Mouse (Mus musculus) limb, embryonic 14.5 days (tissue): ENCODE measurements around the gene Magoh. TPM values are rescaled to one million over a fixed set of nuclear protein-coding genes. Genes with fewer than 3 reads are reported as not detected.
A peak's percentile ranks its signal among the peaks of the same experiment; 100 is the strongest.

Experiments
- ATAC-seq: fragments of 200-750 bp; cut with Nextera tagmentation; 2 replicates; pipeline ENCODE4 v1.8.0; 2017; ENCODE audit warnings: low read depth, moderate number of reproducible peaks, moderate TSS enrichment; ENCODE audit not compliant: low FRiP score
- DNase-seq: peaks from one replicate; pipeline ENCODE4 v3.0.0-alpha.2; 2015; ENCODE audit warnings: low spot score
- H3K27ac ChIP-seq: fragments of 300-500 bp; sonication (generic); replicated peaks from 2 replicates; pipeline ENCODE4 v1.5.1; 2014; ENCODE audit warnings: low read depth, mild to moderate bottlenecking, low read length, moderate library complexity, mixed read lengths
- H3K27me3 ChIP-seq: fragments of 300-500 bp; sonication (generic); 2 replicates; pipeline ENCODE4 v1.6.1; 2014; ENCODE audit warnings: low read length, mixed read lengths; ENCODE audit not compliant: control insufficient read depth, insufficient read depth
- H3K36me3 ChIP-seq: fragments of 300-500 bp; sonication (generic); 2 replicates; pipeline ENCODE4 v1.6.1; 2014; ENCODE audit warnings: mild to moderate bottlenecking, low read length, moderate library complexity, mixed read lengths; ENCODE audit not compliant: control insufficient read depth, insufficient read depth
- H3K4me1 ChIP-seq: fragments of 300-500 bp; sonication (generic); 2 replicates; pipeline ENCODE4 v1.6.1; 2014; ENCODE audit warnings: antibody characterized with exemption, low read length, mixed read lengths; ENCODE audit not compliant: control insufficient read depth, insufficient read depth
- H3K4me2 ChIP-seq: fragments of 300-500 bp; sonication (generic); replicated peaks from 2 replicates; pipeline ENCODE4 v1.6.1; 2014; ENCODE audit warnings: low read depth, mild to moderate bottlenecking, low read length, moderate library complexity; ENCODE audit not compliant: severe bottlenecking
- H3K4me3 ChIP-seq: fragments of 300-500 bp; sonication (generic); replicated peaks from 2 replicates; pipeline ENCODE4 v1.5.1; 2014; ENCODE audit warnings: low read length
- H3K9ac ChIP-seq: fragments of 300-500 bp; sonication (generic); 2 replicates; pipeline ENCODE4 v1.6.1; 2014; ENCODE audit warnings: mild to moderate bottlenecking, low read depth, low read length, moderate library complexity; ENCODE audit not compliant: severe bottlenecking
- H3K9me3 ChIP-seq: fragments of 300-500 bp; sonication (generic); 2 replicates; pipeline ENCODE4 v1.6.1; 2016; ENCODE audit warnings: low read length; ENCODE audit not compliant: control insufficient read depth
- POLR2A ChIP-seq: fragments of 200-500 bp; IDR thresholded peaks from 2 replicates; pipeline ENCODE4 v1.8.0; 2012; ENCODE audit warnings: inconsistent platforms, mild to moderate bottlenecking, moderate library complexity, borderline replicate concordance; ENCODE audit not compliant: insufficient read depth, insufficient read length; ENCODE audit errors: extremely low read depth
- WGBS: fragments of 180-500 bp; shearing (Covaris S2); extraction: QIAGEN DNeasy Blood & Tissue Kit; methylation state at CpG from one replicate; pipeline ENCODE4 v1.1.7; 2014; 5-methylcytosine and 5-hydroxymethylcytosine counted together
- polyA plus RNA-seq, 2 experiments: library from polyadenylated mRNA; depleted of rRNA in 1 of 2; stranded (reverse) in 1 of 2; unstranded in 1 of 2; fragments of >200 nt; fragmentation: Nextera tagmentation in 1 of 2; extraction: Ambion mirVana in 1 of 2; gene quantifications; 2 replicates each; pipeline versions ENCODE4 v1.2.1 to v1.2.3; 2012 to 2014

The Magoh gene
- polyA plus RNA-seq, 2 experiments, result 199 to 252 TPM

DNA sequence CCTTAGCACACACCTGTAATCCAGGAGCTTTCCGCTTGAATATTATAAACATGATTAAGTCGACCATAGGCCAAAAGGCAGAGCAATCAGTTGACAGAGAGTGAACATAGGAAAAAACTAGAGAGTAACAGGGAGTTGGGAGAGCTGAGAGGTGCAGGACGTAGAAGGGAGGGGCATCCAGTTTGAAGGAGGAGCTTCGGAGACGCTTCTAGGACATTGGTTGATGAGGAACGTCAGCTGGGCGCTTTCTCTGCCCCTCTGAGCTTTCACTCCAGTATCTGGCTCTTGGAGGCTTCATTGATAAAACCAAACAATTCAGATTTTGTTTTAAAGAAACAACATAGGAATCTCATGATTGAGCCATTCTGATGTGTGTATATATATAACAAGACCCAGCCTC lies 6.8 kb downstream of the Magoh start:
- 80% methylated on average over 7 of the region's 7 CpGs for WGBS
- Histone ChIP-seq H3K4me1 (no peaks in the 10 kb centered on the region; the same call in 1 of the 2 replicates), H3K27me3 (no peaks in the 10 kb centered on the region), H3K36me3 (peaks cover 55% of the 10 kb centered on the region), H3K27ac (no peak overlapping the region), H3K9ac (no peak overlapping the region), H3K4me2 (no peak overlapping the region), H3K9me3 (no peaks in the 10 kb centered on the region), H3K4me3 (no peak overlapping the region)
- ATAC-seq (no peak), DNase-seq (no peak)
- TF ChIP-seq POLR2A, result no peak

DNA sequence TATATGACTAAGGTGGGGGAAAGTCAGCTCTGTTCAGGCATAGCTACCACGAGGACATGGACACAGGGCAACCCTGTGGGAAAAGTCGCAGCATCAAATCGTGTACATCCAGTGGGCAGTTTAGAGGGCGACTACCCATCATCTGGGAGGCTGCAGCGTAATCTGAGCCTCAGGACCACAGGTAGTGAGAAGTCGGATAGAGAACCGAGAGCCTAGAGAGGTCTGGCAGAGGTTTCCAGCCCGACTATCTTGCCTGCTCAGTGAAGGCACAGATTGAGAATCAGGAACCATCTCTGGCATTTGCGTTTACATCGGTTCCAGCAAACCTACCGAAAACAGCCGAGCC lies 9.8 kb downstream of the Magoh start:
- ATAC-seq (peak; percentile 16; the same call in 1 of the 2 replicates), DNase-seq (no peak)
- Histone ChIP-seq H3K4me1 (no peaks in the 10 kb centered on the region; the same call in 1 of the 2 replicates), H3K27ac (peak overlapping the region; percentile 86; the same call in 1 of the 2 replicates), H3K4me2 (peak overlapping the region; percentile 81), H3K4me3 (peak overlapping the region; percentile 59), H3K36me3 (peaks cover 53% of the 10 kb centered on the region), H3K9ac (peak overlapping the region; percentile 63), H3K27me3 (no peaks in the 10 kb centered on the region), H3K9me3 (no peaks in the 10 kb centered on the region)
- WGBS, result under 1% methylated on average over 12 of the region's 12 CpGs
- TF ChIP-seq POLR2A, result 0 out of 2 replicates have a peak, but pooled peaks have one; percentile 43

GRCm38 (mm10) chr4:107889731-107890432 lies 10.3 kb downstream of the Magoh start, which contains the start of gene 0610037L13Rik:
0610037L13Rik (plus strand) TSS chr4:107889813.
- peaks cover 47% of the 10 kb centered on the region for H3K36me3 ChIP-seq
- peak; percentile 86; the same call in 1 of the 2 replicates for TF ChIP-seq POLR2A
- peak; percentile 96 for ATAC-seq
- H3K4me1 ChIP-seq, result no peaks in the 10 kb centered on the region; the same call in 1 of the 2 replicates
- H3K27ac ChIP-seq, result peak within 1 kb of the TSS; percentile 86
- H3K4me3 ChIP-seq, result peak within 1 kb of the TSS; percentile 59
- under 1% methylated on average over 45 of the region's 48 CpGs for WGBS
- peak; percentile 95 for DNase-seq
- H3K4me2 ChIP-seq, result peak within 1 kb of the TSS; percentile 81
- no peaks in the 10 kb centered on the region for H3K9me3 ChIP-seq
- H3K9ac ChIP-seq, result peak within 1 kb of the TSS; percentile 63
- H3K27me3 ChIP-seq, result no peaks in the 10 kb centered on the region

DNA sequence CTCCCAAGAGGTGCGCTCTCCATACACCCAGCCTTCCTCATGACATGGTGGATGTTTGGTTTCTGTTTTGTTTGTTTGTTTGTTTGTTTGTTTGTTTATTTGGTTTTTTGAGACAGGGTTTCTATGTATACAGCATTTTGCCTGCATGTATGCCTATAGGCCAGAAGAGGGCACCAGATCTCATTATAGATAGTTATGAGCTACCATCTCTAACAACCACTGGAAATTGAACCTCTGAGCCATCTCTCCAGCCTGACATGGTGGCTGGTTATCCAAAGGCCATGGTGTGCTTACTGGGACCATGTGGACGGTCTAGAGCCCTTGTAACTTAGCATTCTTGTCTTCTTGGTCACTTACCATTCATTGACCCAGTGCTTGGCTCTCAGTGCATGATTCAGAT lies 13.1 kb downstream of the Magoh start:
- WGBS, result 84% methylated on average over 2 of the region's 2 CpGs
- TF ChIP-seq POLR2A, result no peak
- Histone ChIP-seq H3K36me3 (peaks cover 52% of the 10 kb centered on the region), H3K4me1 (no peaks in the 10 kb centered on the region; the same call in 1 of the 2 replicates), H3K4me3 (no peak overlapping the region), H3K27me3 (no peaks in the 10 kb centered on the region), H3K27ac (no peak overlapping the region), H3K9me3 (no peaks in the 10 kb centered on the region), H3K4me2 (no peak overlapping the region), H3K9ac (no peak overlapping the region)
- DNase-seq, result peak; percentile 59
- ATAC-seq, result no peak

DNA sequence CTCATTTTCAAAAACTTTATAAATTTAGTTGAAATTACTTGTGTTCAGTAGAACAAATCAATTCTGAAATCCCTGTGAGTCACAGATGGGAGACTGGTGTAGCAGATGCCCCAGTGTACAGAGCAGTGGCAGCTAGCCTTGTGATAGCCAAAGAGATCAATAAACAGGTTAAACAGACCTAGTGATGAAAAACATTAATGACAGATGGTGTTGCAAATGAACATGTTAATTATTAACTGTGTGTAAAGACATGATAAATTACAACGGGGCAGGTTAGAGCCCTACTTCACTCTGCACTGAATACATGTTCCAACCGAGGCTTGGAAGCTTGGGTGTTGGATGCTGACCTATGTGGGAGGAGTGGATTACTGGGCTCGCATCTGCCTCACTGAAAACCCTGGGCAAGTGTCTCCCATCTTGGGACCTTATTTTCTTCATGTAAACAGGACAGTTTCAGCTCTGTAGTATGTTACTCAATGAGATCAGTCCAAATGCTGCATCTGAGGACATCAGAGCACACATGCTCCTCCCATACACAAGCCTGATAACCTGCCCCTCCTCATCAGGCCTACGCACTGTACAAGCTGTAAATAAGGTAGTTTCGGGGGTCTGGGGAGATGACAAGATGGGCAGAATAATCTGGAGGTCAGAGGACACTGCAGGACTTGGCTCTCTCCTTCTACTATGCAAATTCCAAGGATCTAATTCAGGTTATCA lies 19.8 kb downstream of the Magoh start:
- no peak for ATAC-seq
- no peak overlapping the region for H3K4me2 ChIP-seq
- no peak overlapping the region for H3K27ac ChIP-seq
- H3K4me1 ChIP-seq, result no peaks in the 10 kb centered on the region
- H3K9me3 ChIP-seq, result no peaks in the 10 kb centered on the region
- H3K27me3 ChIP-seq, result no peaks in the 10 kb centered on the region
- H3K36me3 ChIP-seq, result peaks cover 54% of the 10 kb centered on the region
- no peak for TF ChIP-seq POLR2A
- no peak for DNase-seq
- H3K9ac ChIP-seq, result no peak overlapping the region
- 91% methylated on average over 5 of the region's 5 CpGs for WGBS
- no peak overlapping the region for H3K4me3 ChIP-seq
